Mouse (Mus musculus) thymus, postnatal 14 days (tissue): ENCODE measurements around the gene Gm5795.
"Not testable (repeated sequence)": the region's sequence is repeated elsewhere in the genome, so short reads cannot be mapped to it uniquely, and the experiment has no call there.

Experiments
- DNase-seq: peaks from one replicate; pipeline ENCODE4 v3.0.0; 2021

Gm5795 gene

GRCm38 (mm10) chr14:3187955-3188354 is at the start of gene Gm5795:
Gene Gm5795 (plus strand): TSS chr14:3188255.
- DNase-seq, result not testable (repeated sequence)

GRCm38 (mm10) chr14:3208272-3209152 is 20.5 kb downstream of the Gm5795 start, which contains the start of gene D830030K20Rik:
Gene D830030K20Rik (plus strand): TSS chr14:3208488.
- DNase-seq, result not testable (repeated sequence)

DNA sequence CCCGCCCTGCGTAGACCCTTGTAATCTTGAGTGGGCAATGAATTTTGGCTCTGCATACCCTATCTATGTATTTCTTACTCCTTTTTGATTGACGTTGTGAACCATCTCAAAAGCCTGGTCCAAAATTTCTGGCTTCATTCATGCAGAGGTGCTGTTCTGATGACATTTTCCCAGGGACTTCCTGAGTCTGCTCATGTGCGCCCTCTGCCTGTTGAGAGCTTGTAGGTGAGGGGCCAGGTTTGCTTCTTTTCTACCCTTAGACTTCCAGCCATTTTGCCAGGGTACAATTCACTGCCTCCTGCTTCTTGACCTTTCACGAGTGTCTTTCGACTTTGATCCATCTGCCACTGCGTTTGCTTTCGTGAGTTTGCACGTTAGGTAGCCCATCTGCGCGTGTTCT is 21.3 kb downstream of the Gm5795 start:
- DNase-seq, result not testable (repeated sequence)
